Mouse (Mus musculus): ENCODE measurements around the gene Olfr985. TPM values are rescaled to one million over a fixed set of nuclear protein-coding genes. Genes with fewer than 3 reads are reported as not detected.

Olfr985 gene
- polyA plus RNA-seq, 2 experiments = not detected

GRCm38 (mm10) chr9:40114106-40114505 lies 15.9 kb downstream of the Olfr985 start, which contains the start of gene Olfr984:
Gene Olfr984, minus strand, starts transcription at chr9:40114206.
- Histone ChIP-seq H3K9ac (replicated peaks) (no peak within 1 kb of the TSS), H3K4me1 (replicated peaks; ENCODE audit: control insufficient read depth in 2 of 2, insufficient read depth in 2 of 2, low read length in 1 of 2) (no peaks in the 10 kb centered on the region), H3K4me2 (ENCODE audit: low read depth) (no peak within 1 kb of the TSS), H3K4me3 (ENCODE audit: insufficient read depth in 1 of 2, low read depth in 2 of 2, low read length in 2 of 2) (no peak within 1 kb of the TSS), H3K36me3 (replicated peaks; ENCODE audit: control insufficient read depth, insufficient read depth, low read depth) (no peaks in the 10 kb centered on the region), H3K27me3 (ENCODE audit: control insufficient read depth, insufficient read depth, low read length) (no peaks in the 10 kb centered on the region), H3K27ac (no peak within 1 kb of the TSS), H3K9me3 (ENCODE audit: control insufficient read depth, low read length) (no peaks in the 10 kb centered on the region)
- ATAC-seq (ENCODE audit: insufficient read depth) (no peak), DNase-seq (ENCODE audit: low read depth in 3 of 3, low spot score in 3 of 3) (no peak)
- TF ChIP-seq EP300 (IDR thresholded peaks at IDR 0.05; ENCODE audit: low read depth) (no peak), CTCF (IDR thresholded peaks at IDR 0.05; ENCODE audit: low read depth) (no peak)
- WGBS (ENCODE audit: insufficient replicate concordance) = 64% methylated on average over 2 of the region's 2 CpGs

- ATAC-seq (ENCODE audit: insufficient read depth) = no peak
- no peak for TF ChIP-seq CTCF (IDR thresholded peaks at IDR 0.05; ENCODE audit: low read depth)
- TF ChIP-seq EP300 (IDR thresholded peaks at IDR 0.05; ENCODE audit: low read depth) = no peak
Measured at GRCm38 (mm10) chr9:40094769-40095168, 35.2 kb downstream of the Olfr985 start.

GRCm38 (mm10) chr9:40093495-40093894 lies 36.5 kb downstream of the Olfr985 start, which contains the start of gene Olfr983:
Gene Olfr983, minus strand, starts transcription at chr9:40093595.
- WGBS (ENCODE audit: insufficient replicate concordance) = 44% methylated on average over 2 of the region's 2 CpGs
- H3K27ac ChIP-seq = no peak within 1 kb of the TSS
- no peak for TF ChIP-seq EP300 (IDR thresholded peaks at IDR 0.05; ENCODE audit: low read depth)
- TF ChIP-seq CTCF (IDR thresholded peaks at IDR 0.05; ENCODE audit: low read depth) = no peak
- H3K9ac ChIP-seq (replicated peaks) = no peak within 1 kb of the TSS
- no peak for DNase-seq (ENCODE audit: low read depth in 3 of 3, low spot score in 3 of 3)
- no peaks in the 10 kb centered on the region for H3K27me3 ChIP-seq (ENCODE audit: control insufficient read depth, insufficient read depth, low read length)
- no peaks in the 10 kb centered on the region for H3K36me3 ChIP-seq (replicated peaks; ENCODE audit: control insufficient read depth, insufficient read depth, low read depth)
- no peak within 1 kb of the TSS for H3K4me3 ChIP-seq (ENCODE audit: insufficient read depth in 1 of 2, low read depth in 2 of 2, low read length in 2 of 2)
- no peak within 1 kb of the TSS for H3K4me2 ChIP-seq (ENCODE audit: low read depth)
- no peaks in the 10 kb centered on the region for H3K9me3 ChIP-seq (ENCODE audit: control insufficient read depth, low read length)
- ATAC-seq (ENCODE audit: insufficient read depth) = no peak
- no peaks in the 10 kb centered on the region for H3K4me1 ChIP-seq (replicated peaks; ENCODE audit: control insufficient read depth in 2 of 2, insufficient read depth in 2 of 2, low read length in 1 of 2)

More at GRCm38 (mm10) chr9:40094769-40095168, 35.2 kb downstream of the Olfr985 start:
- 38% methylated on average over 3 of the region's 3 CpGs for WGBS (ENCODE audit: insufficient replicate concordance)
- Histone ChIP-seq H3K9me3 (ENCODE audit: control insufficient read depth, low read length) (no peaks in the 10 kb centered on the region), H3K4me1 (replicated peaks; ENCODE audit: control insufficient read depth in 2 of 2, insufficient read depth in 2 of 2, low read length in 1 of 2) (no peaks in the 10 kb centered on the region), H3K4me3 (ENCODE audit: insufficient read depth in 1 of 2, low read depth in 2 of 2, low read length in 2 of 2) (no peak overlapping the region), H3K27ac (no peak overlapping the region), H3K4me2 (ENCODE audit: low read depth) (no peak overlapping the region), H3K9ac (replicated peaks) (no peak overlapping the region), H3K36me3 (replicated peaks; ENCODE audit: control insufficient read depth, insufficient read depth, low read depth) (no peaks in the 10 kb centered on the region), H3K27me3 (ENCODE audit: control insufficient read depth, insufficient read depth, low read length) (no peaks in the 10 kb centered on the region)
- DNase-seq (ENCODE audit: low read depth in 3 of 3, low spot score in 3 of 3) = no peak

Other genes starting within 250 kb of the Olfr985 start
- not detected in 2 replicates for gene Olfr229, start 222.8 kb downstream of the Olfr985 start, polyA plus RNA-seq (2012; rRNA removed)
- not detected in 2 replicates for gene Olfr229, start 222.8 kb downstream of the Olfr985 start, polyA plus RNA-seq (2014; fragmentation: Nextera tagmentation; extraction: Ambion mirVana)
- not detected in 2 replicates for gene Olfr974, start 192.7 kb downstream of the Olfr985 start, polyA plus RNA-seq (2012; rRNA removed)
- gene Olfr974, start 192.7 kb downstream of the Olfr985 start, polyA plus RNA-seq (2014; fragmentation: Nextera tagmentation; extraction: Ambion mirVana) = not detected in 2 replicates
- gene Olfr975, start 178.1 kb downstream of the Olfr985 start, polyA plus RNA-seq (2012; rRNA removed) = not detected in 2 replicates
- not detected in 2 replicates for gene Olfr975, start 178.1 kb downstream of the Olfr985 start, polyA plus RNA-seq (2014; fragmentation: Nextera tagmentation; extraction: Ambion mirVana)
- gene Olfr976, start 169.1 kb downstream of the Olfr985 start, polyA plus RNA-seq (2012; rRNA removed) = not detected in 2 replicates
- gene Olfr976, start 169.1 kb downstream of the Olfr985 start, polyA plus RNA-seq (2014; fragmentation: Nextera tagmentation; extraction: Ambion mirVana) = not detected in 2 replicates
- gene Olfr978, start 138.1 kb downstream of the Olfr985 start, polyA plus RNA-seq (2012; rRNA removed) = not detected in 2 replicates
- gene Olfr978, start 138.1 kb downstream of the Olfr985 start, polyA plus RNA-seq (2014; fragmentation: Nextera tagmentation; extraction: Ambion mirVana) = not detected in 2 replicates
- gene Olfr979, start 126.7 kb downstream of the Olfr985 start, polyA plus RNA-seq (2012; rRNA removed) = not detected in 2 replicates
- not detected in 2 replicates for gene Olfr979, start 126.7 kb downstream of the Olfr985 start, polyA plus RNA-seq (2014; fragmentation: Nextera tagmentation; extraction: Ambion mirVana)
- gene Olfr980, start 120.6 kb downstream of the Olfr985 start, polyA plus RNA-seq (2012; rRNA removed) = not detected in 2 replicates
- not detected in 2 replicates for gene Olfr980, start 120.6 kb downstream of the Olfr985 start, polyA plus RNA-seq (2014; fragmentation: Nextera tagmentation; extraction: Ambion mirVana)
- not detected in 2 replicates for gene Olfr981, start 108.7 kb downstream of the Olfr985 start, polyA plus RNA-seq (2012; rRNA removed)
- not detected in 2 replicates for gene Olfr981, start 108.7 kb downstream of the Olfr985 start, polyA plus RNA-seq (2014; fragmentation: Nextera tagmentation; extraction: Ambion mirVana)
- gene Olfr982, start 56.4 kb downstream of the Olfr985 start, polyA plus RNA-seq (2012; rRNA removed) = not detected in 2 replicates
- gene Olfr982, start 56.4 kb downstream of the Olfr985 start, polyA plus RNA-seq (2014; fragmentation: Nextera tagmentation; extraction: Ambion mirVana) = not detected in 2 replicates
- gene Olfr983, start 36.6 kb downstream of the Olfr985 start, polyA plus RNA-seq (2012; rRNA removed) = not detected in 2 replicates
- not detected in 2 replicates for gene Olfr983, start 36.6 kb downstream of the Olfr985 start, polyA plus RNA-seq (2014; fragmentation: Nextera tagmentation; extraction: Ambion mirVana)
- gene Olfr984, start 16.0 kb downstream of the Olfr985 start, polyA plus RNA-seq (2012; rRNA removed) = not detected in 2 replicates
- not detected in 2 replicates for gene Olfr984, start 16.0 kb downstream of the Olfr985 start, polyA plus RNA-seq (2014; fragmentation: Nextera tagmentation; extraction: Ambion mirVana)
- gene Tmem225, start 17.9 kb upstream of the Olfr985 start, polyA plus RNA-seq (2012; rRNA removed) = not detected in 2 replicates
- gene Tmem225, start 17.9 kb upstream of the Olfr985 start, polyA plus RNA-seq (2014; fragmentation: Nextera tagmentation; extraction: Ambion mirVana) = not detected in 2 replicates
- not detected in 2 replicates for gene Olfr986, start 50.7 kb upstream of the Olfr985 start, polyA plus RNA-seq (2012; rRNA removed)
- not detected in 2 replicates for gene Olfr986, start 50.7 kb upstream of the Olfr985 start, polyA plus RNA-seq (2014; fragmentation: Nextera tagmentation; extraction: Ambion mirVana)
- 0.41 and 0.57 TPM in 2 replicates for gene Zfp202, start 62.1 kb upstream of the Olfr985 start, polyA plus RNA-seq (2012; rRNA removed)
- 0.68 and 0.74 TPM in 2 replicates for gene Zfp202, start 62.1 kb upstream of the Olfr985 start, polyA plus RNA-seq (2014; fragmentation: Nextera tagmentation; extraction: Ambion mirVana)
- 0.01 and 0.09 TPM in 2 replicates for gene Scn3b, start 139.0 kb upstream of the Olfr985 start, polyA plus RNA-seq (2012; rRNA removed)
- 0.06 TPM in 1 of 2 replicates, not detected in the other for gene Scn3b, start 139.0 kb upstream of the Olfr985 start, polyA plus RNA-seq (2014; fragmentation: Nextera tagmentation; extraction: Ambion mirVana)